Mouse (Mus musculus): Measurements from ENCODE around the gene Trp73.
A peak's percentile ranks its signal among the peaks of the same experiment; 100 is the strongest.

Trp73 gene

GRCm38 (mm10) chr4:154140182-154140212 is at the start of gene Trp73:
Gene Trp73 (minus strand): TSS chr4:154140208.
- DNase-seq (ENCODE audit: low spot score), result no peak

GRCm38 (mm10) chr4:154188948-154189347 is 48.9 kb upstream of the Trp73 start:
- no peak for DNase-seq (ENCODE audit: low spot score)

GRCm38 (mm10) chr4:154186002-154186537 is 46.1 kb upstream of the Trp73 start:
- no peak for DNase-seq (ENCODE audit: low spot score)

- no peak for DNase-seq (ENCODE audit: low spot score)
Observed at GRCm38 (mm10) chr4:154185001-154185400, 45.0 kb upstream of the Trp73 start.

GRCm38 (mm10) chr4:154183566-154183965 is 43.6 kb upstream of the Trp73 start:
- DNase-seq (ENCODE audit: low spot score), result no peak

- DNase-seq (ENCODE audit: low spot score), result no peak
Observed at GRCm38 (mm10) chr4:154181001-154181400, 41.0 kb upstream of the Trp73 start.

GRCm38 (mm10) chr4:154177257-154177656 is 37.2 kb upstream of the Trp73 start:
- DNase-seq (ENCODE audit: low spot score), result no peak

- DNase-seq (ENCODE audit: low spot score), result no peak
Observed at GRCm38 (mm10) chr4:154171931-154172604, 32.1 kb upstream of the Trp73 start.

- DNase-seq (ENCODE audit: low spot score), result peak; percentile 56
Observed at GRCm38 (mm10) chr4:154171151-154171930, 31.3 kb upstream of the Trp73 start.

GRCm38 (mm10) chr4:154170506-154171150 is 30.6 kb upstream of the Trp73 start, which contains the start of gene Megf6:
Gene Megf6 (plus strand): TSS chr4:154170730.
- DNase-seq (ENCODE audit: low spot score), result peak; percentile 82

GRCm38 (mm10) chr4:154170021-154170420 is 30.0 kb upstream of the Trp73 start:
- no peak for DNase-seq (ENCODE audit: low spot score)

- DNase-seq (ENCODE audit: low spot score), result peak; percentile 78
Observed at GRCm38 (mm10) chr4:154167053-154167452, 27.0 kb upstream of the Trp73 start.

GRCm38 (mm10) chr4:154163296-154163695 is 23.3 kb upstream of the Trp73 start:
- DNase-seq (ENCODE audit: low spot score), result peak; percentile 90

GRCm38 (mm10) chr4:154160538-154161390 is 20.8 kb upstream of the Trp73 start, which contains the start of gene Tprgl:
Gene Tprgl (minus strand): TSS chr4:154160666.
- peak; percentile 96 for DNase-seq (ENCODE audit: low spot score)

GRCm38 (mm10) chr4:154159961-154160537 is 20.0 kb upstream of the Trp73 start:
- DNase-seq (ENCODE audit: low spot score), result peak; percentile 46

GRCm38 (mm10) chr4:154159002-154159401 is 19.0 kb upstream of the Trp73 start:
- peak; percentile 94 for DNase-seq (ENCODE audit: low spot score)

- no peak for DNase-seq (ENCODE audit: low spot score)
Observed at GRCm38 (mm10) chr4:154157970-154158662, 18.1 kb upstream of the Trp73 start.

GRCm38 (mm10) chr4:154156050-154156449 is 16.0 kb upstream of the Trp73 start:
- no peak for DNase-seq (ENCODE audit: low spot score)

GRCm38 (mm10) chr4:154154104-154154503 is 14.1 kb upstream of the Trp73 start:
- DNase-seq (ENCODE audit: low spot score), result no peak

- no peak for DNase-seq (ENCODE audit: low spot score)
Observed at GRCm38 (mm10) chr4:154146342-154146741, 6.3 kb upstream of the Trp73 start.

GRCm38 (mm10) chr4:154144712-154145111 is 4.7 kb upstream of the Trp73 start:
- no peak for DNase-seq (ENCODE audit: low spot score)
